Mouse (Mus musculus): ENCODE data around the gene Shoc2. TPM values are rescaled to one million over a fixed set of nuclear protein-coding genes. Genes with fewer than 3 reads are reported as not detected.
"Not testable (repeated sequence)": the region's sequence is repeated elsewhere in the genome, so short reads cannot be mapped to it uniquely, and the experiment has no call there.

Shoc2 gene
- polyA plus RNA-seq, 1 experiment = 9.5 TPM

DNA sequence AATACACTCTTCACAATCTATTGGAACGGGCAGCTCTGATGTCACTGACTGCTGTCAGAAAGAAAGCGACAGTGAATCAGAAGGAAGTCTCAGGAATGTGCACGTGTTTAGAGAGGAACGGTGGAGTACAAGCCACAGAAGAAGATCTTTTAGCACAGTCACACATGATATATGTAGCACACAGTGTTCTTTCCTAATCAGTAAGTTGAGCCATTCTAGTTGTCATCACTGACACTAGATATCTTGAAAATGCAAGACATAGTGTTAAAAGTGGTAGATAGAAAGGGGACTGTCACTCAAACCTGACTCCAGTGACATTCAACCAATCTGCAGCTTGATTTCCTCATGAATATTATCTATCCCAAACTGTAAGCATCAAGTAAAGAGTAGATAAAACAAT lies 4.6 kb upstream of the Shoc2 start:
- H3K27me3 ChIP-seq (ENCODE audit: control insufficient read depth, insufficient read depth, low read length) = no peaks in the 10 kb centered on the region
- no peak for TF ChIP-seq POLR2A (IDR thresholded peaks at IDR 0.05; ENCODE audit: control insufficient read depth, low read depth, low read length)
- no peak for TF ChIP-seq CTCF (IDR thresholded peaks at IDR 0.05; ENCODE audit: control insufficient read depth, insufficient read depth, insufficient replicate concordance, low read depth, low read length)
- no peak overlapping the region for H3K4me3 ChIP-seq (ENCODE audit: control insufficient read depth, low read depth, low read length)
- no peak overlapping the region for H3K27ac ChIP-seq (ENCODE audit: control insufficient read depth, insufficient read depth, low read depth, low read length)
- no peaks in the 10 kb centered on the region for H3K4me1 ChIP-seq (ENCODE audit: control insufficient read depth, insufficient read depth, low read length)
- peaks cover 1% of the 10 kb centered on the region for H3K36me3 ChIP-seq (ENCODE audit: control insufficient read depth, insufficient read depth, low read length)

- TF ChIP-seq CTCF (IDR thresholded peaks at IDR 0.05; ENCODE audit: control insufficient read depth, insufficient read depth, insufficient replicate concordance, low read depth, low read length) (no peak), POLR2A (IDR thresholded peaks at IDR 0.05; ENCODE audit: control insufficient read depth, low read depth, low read length) (no peak)
- Histone ChIP-seq H3K36me3 (ENCODE audit: control insufficient read depth, insufficient read depth, low read length) (peaks cover 1% of the 10 kb centered on the region; the same call in 1 of the 2 replicates), H3K4me3 (ENCODE audit: control insufficient read depth, low read depth, low read length) (no peak overlapping the region), H3K27ac (ENCODE audit: control insufficient read depth, insufficient read depth, low read depth, low read length) (no peak overlapping the region), H3K27me3 (ENCODE audit: control insufficient read depth, insufficient read depth, low read length) (no peaks in the 10 kb centered on the region), H3K4me1 (ENCODE audit: control insufficient read depth, insufficient read depth, low read length) (peaks cover 3% of the 10 kb centered on the region)
Observed at GRCm38 (mm10) chr19:53941139-53941538, 3.0 kb upstream of the Shoc2 start.

GRCm38 (mm10) chr19:53942342-53942741 lies 1.8 kb upstream of the Shoc2 start:
- no peak overlapping the region for H3K4me3 ChIP-seq (ENCODE audit: control insufficient read depth, low read depth, low read length)

DNA sequence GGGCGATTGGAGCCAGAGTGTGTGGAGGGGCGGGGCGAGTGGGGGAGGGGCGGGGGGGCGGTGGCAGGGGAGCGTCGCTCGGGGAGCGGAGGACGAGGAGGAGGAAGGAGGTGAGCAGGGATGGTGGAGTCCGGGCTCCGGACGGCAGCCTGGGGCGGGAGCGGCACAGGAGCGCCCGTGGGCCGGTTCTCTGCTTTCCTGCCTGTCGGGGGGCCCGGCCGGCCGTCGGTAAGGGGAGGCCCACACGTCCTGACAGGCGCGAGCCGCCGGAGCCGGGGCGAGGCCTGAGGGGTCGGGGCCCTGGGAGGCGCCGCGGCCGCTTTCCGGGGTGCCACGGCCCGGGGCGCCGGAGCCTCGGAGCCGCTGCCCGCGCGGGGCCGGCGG lies 672 bp downstream of the Shoc2 start:
- peaks cover 1% of the 10 kb centered on the region; the same call in 1 of the 2 replicates for H3K36me3 ChIP-seq (ENCODE audit: control insufficient read depth, insufficient read depth, low read length)
- H3K4me1 ChIP-seq (ENCODE audit: control insufficient read depth, insufficient read depth, low read length) = peaks cover 3% of the 10 kb centered on the region
- H3K27me3 ChIP-seq (ENCODE audit: control insufficient read depth, insufficient read depth, low read length) = no peaks in the 10 kb centered on the region
- H3K27ac ChIP-seq (ENCODE audit: control insufficient read depth, insufficient read depth, low read depth, low read length) = peak overlapping the region; percentile 86
- peak overlapping the region; percentile 92 for H3K4me3 ChIP-seq (ENCODE audit: control insufficient read depth, low read depth, low read length)
- TF ChIP-seq POLR2A (IDR thresholded peaks at IDR 0.05; ENCODE audit: control insufficient read depth, low read depth, low read length) (peak; percentile 67), CTCF (IDR thresholded peaks at IDR 0.05; ENCODE audit: control insufficient read depth, insufficient read depth, insufficient replicate concordance, low read depth, low read length) (no peak)

More at GRCm38 (mm10) chr19:53942342-53942741, 1.8 kb upstream of the Shoc2 start:
- Histone ChIP-seq H3K27me3 (ENCODE audit: control insufficient read depth, insufficient read depth, low read length) (no peaks in the 10 kb centered on the region), H3K27ac (ENCODE audit: control insufficient read depth, insufficient read depth, low read depth, low read length) (no peak overlapping the region), H3K4me1 (ENCODE audit: control insufficient read depth, insufficient read depth, low read length) (peaks cover 3% of the 10 kb centered on the region), H3K36me3 (ENCODE audit: control insufficient read depth, insufficient read depth, low read length) (peaks cover 1% of the 10 kb centered on the region; the same call in 1 of the 2 replicates)
- TF ChIP-seq POLR2A (IDR thresholded peaks at IDR 0.05; ENCODE audit: control insufficient read depth, low read depth, low read length) = no peak
- TF ChIP-seq CTCF (IDR thresholded peaks at IDR 0.05; ENCODE audit: control insufficient read depth, insufficient read depth, insufficient replicate concordance, low read depth, low read length) = no peak

DNA sequence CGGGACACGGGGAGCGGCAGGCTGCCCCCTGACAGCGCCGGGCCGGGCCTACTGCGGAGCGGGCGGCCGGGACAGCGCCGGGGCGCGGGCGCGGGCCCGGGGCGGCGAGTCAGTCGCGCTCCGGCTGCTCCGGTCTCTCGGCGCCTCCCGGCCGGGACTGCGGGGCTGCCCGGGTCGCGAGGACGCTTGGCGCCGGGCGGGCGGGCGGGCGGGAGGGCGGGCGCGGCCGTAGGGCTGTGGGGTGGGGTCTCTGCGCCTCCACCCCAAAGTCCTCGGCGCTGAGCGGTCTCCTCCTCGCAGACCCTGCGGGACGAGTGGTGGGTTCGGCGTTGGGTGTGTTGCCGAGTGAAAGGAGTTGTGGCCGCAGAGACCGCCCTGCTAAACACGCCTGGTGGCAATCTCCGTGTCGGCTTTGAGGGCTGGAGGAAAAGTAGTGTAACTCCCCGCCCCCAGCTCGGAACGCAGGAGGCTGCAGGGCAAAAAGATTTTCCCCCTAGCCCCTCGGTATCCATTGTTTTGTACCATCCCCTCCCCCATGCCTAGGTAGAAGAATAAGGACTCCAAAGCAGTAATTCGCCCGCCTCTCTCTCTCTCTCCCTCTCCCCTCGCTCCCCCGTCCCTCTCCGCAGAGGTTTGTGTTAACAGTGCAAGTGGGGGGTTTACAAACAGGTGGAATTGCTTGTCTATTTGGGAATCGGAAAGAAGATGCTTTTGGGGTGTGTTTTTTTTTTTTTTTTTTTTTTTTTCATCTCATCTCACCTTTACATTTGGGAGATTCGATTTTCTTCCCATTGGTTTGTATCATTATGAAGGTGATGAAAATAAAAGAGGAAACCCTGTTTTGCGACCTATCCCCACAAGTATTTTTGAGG lies 1.3 kb downstream of the Shoc2 start:
- peak overlapping the region; percentile 92 for H3K4me3 ChIP-seq (ENCODE audit: control insufficient read depth, low read depth, low read length)
- H3K27me3 ChIP-seq (ENCODE audit: control insufficient read depth, insufficient read depth, low read length) = no peaks in the 10 kb centered on the region
- peak overlapping the region; percentile 90 for H3K27ac ChIP-seq (ENCODE audit: control insufficient read depth, insufficient read depth, low read depth, low read length)
- no peak for TF ChIP-seq CTCF (IDR thresholded peaks at IDR 0.05; ENCODE audit: control insufficient read depth, insufficient read depth, insufficient replicate concordance, low read depth, low read length)
- no peak for TF ChIP-seq POLR2A (IDR thresholded peaks at IDR 0.05; ENCODE audit: control insufficient read depth, low read depth, low read length)
- peaks cover 3% of the 10 kb centered on the region for H3K4me1 ChIP-seq (ENCODE audit: control insufficient read depth, insufficient read depth, low read length)
- peaks cover 1% of the 10 kb centered on the region; the same call in 1 of the 2 replicates for H3K36me3 ChIP-seq (ENCODE audit: control insufficient read depth, insufficient read depth, low read length)

DNA sequence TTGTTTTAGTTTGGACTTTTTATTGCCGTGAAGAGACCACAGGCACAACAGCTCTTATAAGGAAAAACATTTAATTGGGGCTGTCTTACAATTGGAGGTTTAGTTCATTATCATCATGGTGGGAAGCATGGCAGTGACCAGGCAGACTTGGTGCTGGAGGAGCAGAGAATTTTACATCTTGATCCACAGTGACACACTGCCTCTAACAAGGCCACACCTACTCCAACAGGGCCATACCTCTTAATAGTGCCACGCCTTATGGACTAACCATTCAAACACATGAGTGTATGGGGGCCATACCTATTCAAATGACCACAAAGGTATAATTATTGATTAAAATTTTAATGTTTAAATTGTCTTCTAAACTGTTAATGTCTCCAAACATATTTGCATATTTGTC lies 13.4 kb downstream of the Shoc2 start:
- TF ChIP-seq POLR2A (IDR thresholded peaks at IDR 0.05; ENCODE audit: control insufficient read depth, low read depth, low read length) = no peak
- no peak for TF ChIP-seq CTCF (IDR thresholded peaks at IDR 0.05; ENCODE audit: control insufficient read depth, insufficient read depth, insufficient replicate concordance, low read depth, low read length)

GRCm38 (mm10) chr19:53962511-53962910 lies 18.4 kb downstream of the Shoc2 start:
- H3K4me1 ChIP-seq (ENCODE audit: control insufficient read depth, insufficient read depth, low read length) = no peaks in the 10 kb centered on the region
- H3K27me3 ChIP-seq (ENCODE audit: control insufficient read depth, insufficient read depth, low read length) = no peaks in the 10 kb centered on the region
- TF ChIP-seq POLR2A (IDR thresholded peaks at IDR 0.05; ENCODE audit: control insufficient read depth, low read depth, low read length) (no peak), CTCF (IDR thresholded peaks at IDR 0.05; ENCODE audit: control insufficient read depth, insufficient read depth, insufficient replicate concordance, low read depth, low read length) (no peak)
- H3K4me3 ChIP-seq (ENCODE audit: control insufficient read depth, low read depth, low read length) = no peak overlapping the region
- no peak overlapping the region for H3K27ac ChIP-seq (ENCODE audit: control insufficient read depth, insufficient read depth, low read depth, low read length)
- no peaks in the 10 kb centered on the region for H3K36me3 ChIP-seq (ENCODE audit: control insufficient read depth, insufficient read depth, low read length)

More for the DNA sequence above, 13.4 kb downstream of the Shoc2 start:
- no peaks in the 10 kb centered on the region for H3K27me3 ChIP-seq (ENCODE audit: control insufficient read depth, insufficient read depth, low read length)
- no peaks in the 10 kb centered on the region for H3K4me1 ChIP-seq (ENCODE audit: control insufficient read depth, insufficient read depth, low read length)
- H3K36me3 ChIP-seq (ENCODE audit: control insufficient read depth, insufficient read depth, low read length) = no peaks in the 10 kb centered on the region
- no peak overlapping the region for H3K4me3 ChIP-seq (ENCODE audit: control insufficient read depth, low read depth, low read length)
- H3K27ac ChIP-seq (ENCODE audit: control insufficient read depth, insufficient read depth, low read depth, low read length) = no peak overlapping the region

GRCm38 (mm10) chr19:53964347-53964746 lies 20.2 kb downstream of the Shoc2 start:
- not testable (repeated sequence) for H3K36me3 ChIP-seq (ENCODE audit: control insufficient read depth, insufficient read depth, low read length); H3K4me3 ChIP-seq (ENCODE audit: control insufficient read depth, low read depth, low read length); H3K4me1 ChIP-seq (ENCODE audit: control insufficient read depth, insufficient read depth, low read length); H3K27ac ChIP-seq (ENCODE audit: control insufficient read depth, insufficient read depth, low read depth, low read length); H3K27me3 ChIP-seq (ENCODE audit: control insufficient read depth, insufficient read depth, low read length)
